Mouse (Mus musculus) testis, adult 2 months (tissue): ENCODE data around the gene Katnal1.

Experiments
- CTCF ChIP-seq: fragments of 200-500 bp; IDR thresholded peaks from 2 replicates; pipeline ENCODE4 v1.5.1; 2012; ENCODE audit warnings: low read depth, mild to moderate bottlenecking, inconsistent platforms, low read length, moderate library complexity; ENCODE audit not compliant: control insufficient read depth, insufficient read depth, insufficient replicate concordance
- POLR2A ChIP-seq: fragments of 200-500 bp; IDR thresholded peaks from 2 replicates; pipeline ENCODE4 v1.6.1; 2012; ENCODE audit warnings: low read depth, mild to moderate bottlenecking, inconsistent platforms, low read length, moderate library complexity; ENCODE audit not compliant: control insufficient read depth

GRCm38 (mm10) chr5:148950064-148950463 lies 20.9 kb upstream of the Katnal1 start:
- no peak for TF ChIP-seq CTCF
- TF ChIP-seq POLR2A = no peak
